Mouse (Mus musculus) liver, embryonic 11.5 days (tissue): Measurements from ENCODE around the gene Rhoj. TPM values are rescaled to one million over a fixed set of nuclear protein-coding genes. Genes with fewer than 3 reads are reported as not detected.

Source experiments
- ATAC-seq: fragments of 200-750 bp; cut with Nextera tagmentation; replicated peaks from 2 replicates; pipeline ENCODE4 v1.8.0; 2017; ENCODE audit warnings: moderate number of reproducible peaks, mild to moderate bottlenecking, moderate TSS enrichment, moderate library complexity; ENCODE audit not compliant: low FRiP score
- DNase-seq: peaks from one replicate; pipeline ENCODE4 v3.0.0-alpha.2; 2017; ENCODE audit warnings: low spot score
- H3K27ac ChIP-seq: fragments of 300-500 bp; sonication (generic); 2 replicates; pipeline ENCODE4 v1.5.1; 2014; ENCODE audit warnings: mild to moderate bottlenecking, low read depth, low read length, control low read depth
- H3K27me3 ChIP-seq: fragments of 300-500 bp; sonication (generic); replicated peaks from 2 replicates; pipeline ENCODE4 v1.6.1; 2014; ENCODE audit warnings: low read length, mixed read lengths; ENCODE audit not compliant: control insufficient read depth, insufficient read depth
- H3K36me3 ChIP-seq: fragments of 300-500 bp; sonication (generic); 2 replicates; pipeline ENCODE4 v1.6.1; 2014; ENCODE audit warnings: mild to moderate bottlenecking, low read length, moderate library complexity, mixed read lengths; ENCODE audit not compliant: control insufficient read depth, insufficient read depth
- H3K4me1 ChIP-seq: fragments of 300-500 bp; sonication (generic); replicated peaks from 2 replicates; pipeline ENCODE4 v1.6.1; 2014; ENCODE audit warnings: low read length, mixed read lengths; ENCODE audit not compliant: control insufficient read depth, insufficient read depth
- H3K4me2 ChIP-seq: fragments of 300-500 bp; sonication (generic); 2 replicates; pipeline ENCODE4 v1.6.1; 2014; ENCODE audit warnings: mild to moderate bottlenecking, control low read depth, moderate library complexity
- H3K4me3 ChIP-seq: fragments of 300-500 bp; sonication (generic); 2 replicates; pipeline ENCODE4 v1.5.1; 2014; ENCODE audit warnings: low read depth, low read length, control low read depth
- H3K9ac ChIP-seq: fragments of 300-500 bp; sonication (generic); 2 replicates; pipeline ENCODE4 v1.6.1; 2014; ENCODE audit warnings: low read depth, low read length, control low read depth
- H3K9me3 ChIP-seq: fragments of 300-500 bp; sonication (generic); 2 replicates; pipeline ENCODE4 v1.6.1; 2016; ENCODE audit warnings: low read length, inconsistent platforms, mixed read lengths; ENCODE audit not compliant: control insufficient read depth
- WGBS: fragments of 180-500 bp; shearing (Covaris S2); extraction: QIAGEN DNeasy Blood & Tissue Kit; methylation state at CpG from one replicate; pipeline ENCODE4 v1.1.7; 2014; 5-methylcytosine and 5-hydroxymethylcytosine counted together
- polyA plus RNA-seq: library from polyadenylated mRNA; unstranded; fragments of >200 nt; fragmentation: Nextera tagmentation; extraction: Ambion mirVana; gene quantifications from 2 replicates; pipeline ENCODE4 v1.2.1, GENCODE M21; 2014

The Rhoj gene
- 16.0 and 16.1 TPM in 2 replicates for polyA plus RNA-seq

GRCm38 (mm10) chr12:75307961-75308951 is at the start of gene Rhoj:
Rhoj (plus strand) TSS chr12:75308322.
- H3K27me3 ChIP-seq = peaks cover 6% of the 10 kb centered on the region; the same call in 1 of the 2 replicates
- H3K4me1 ChIP-seq = peaks cover 3% of the 10 kb centered on the region; the same call in 1 of the 2 replicates
- peak within 1 kb of the TSS; percentile 82 for H3K4me2 ChIP-seq
- under 1% methylated on average over 34 of the region's 34 CpGs for WGBS
- peak within 1 kb of the TSS; percentile 66 for H3K9ac ChIP-seq
- peak within 1 kb of the TSS; percentile 56 for H3K4me3 ChIP-seq
- peak within 1 kb of the TSS; percentile 74 for H3K27ac ChIP-seq
- no peaks in the 10 kb centered on the region for H3K36me3 ChIP-seq
- DNase-seq = peak; percentile 76
- no peaks in the 10 kb centered on the region for H3K9me3 ChIP-seq
- peak; percentile 69 for ATAC-seq

- 45% methylated on average over 4 of the region's 4 CpGs for WGBS
- Histone ChIP-seq H3K27me3 (no peaks in the 10 kb centered on the region), H3K4me2 (no peak overlapping the region), H3K4me3 (no peak overlapping the region), H3K4me1 (no peaks in the 10 kb centered on the region), H3K9me3 (no peaks in the 10 kb centered on the region), H3K9ac (no peak overlapping the region), H3K27ac (no peak overlapping the region), H3K36me3 (no peaks in the 10 kb centered on the region)
- ATAC-seq (no peak), DNase-seq (no peak)
These were observed 36.4 kb upstream of the Rhoj start for GRCm38 (mm10) chr12:75271726-75272125.

- Histone ChIP-seq H3K4me3 (no peak overlapping the region), H3K4me1 (no peaks in the 10 kb centered on the region), H3K4me2 (no peak overlapping the region), H3K9ac (no peak overlapping the region), H3K27ac (no peak overlapping the region), H3K27me3 (no peaks in the 10 kb centered on the region), H3K36me3 (no peaks in the 10 kb centered on the region), H3K9me3 (no peaks in the 10 kb centered on the region)
- 41% methylated on average over 2 of the region's 2 CpGs for WGBS
- ATAC-seq (no peak), DNase-seq (no peak)
These were observed 32.4 kb upstream of the Rhoj start for GRCm38 (mm10) chr12:75275730-75276129.

- no peak for ATAC-seq
- WGBS = 51% methylated on average over 2 of the region's 2 CpGs
- Histone ChIP-seq H3K4me1 (no peaks in the 10 kb centered on the region), H3K9me3 (no peaks in the 10 kb centered on the region), H3K4me2 (no peak overlapping the region), H3K4me3 (no peak overlapping the region), H3K27ac (no peak overlapping the region), H3K9ac (no peak overlapping the region), H3K27me3 (no peaks in the 10 kb centered on the region), H3K36me3 (no peaks in the 10 kb centered on the region)
- no peak for DNase-seq
These were observed 30.7 kb upstream of the Rhoj start for GRCm38 (mm10) chr12:75277425-75277824.

- no peaks in the 10 kb centered on the region for H3K36me3 ChIP-seq
- ATAC-seq (no peak; the same call in 1 of the 2 replicates), DNase-seq (no peak)
- no peaks in the 10 kb centered on the region for H3K27me3 ChIP-seq
- no peak overlapping the region for H3K9ac ChIP-seq
- no peak overlapping the region for H3K4me3 ChIP-seq
- H3K4me2 ChIP-seq = no peak overlapping the region
- H3K27ac ChIP-seq = no peak overlapping the region
- H3K4me1 ChIP-seq = no peaks in the 10 kb centered on the region
- WGBS = 63% methylated on average over 7 of the region's 7 CpGs
- no peaks in the 10 kb centered on the region for H3K9me3 ChIP-seq
These were observed 27.6 kb upstream of the Rhoj start for GRCm38 (mm10) chr12:75280502-75280901.

GRCm38 (mm10) chr12:75283226-75283625 is 24.9 kb upstream of the Rhoj start:
- Histone ChIP-seq H3K4me2 (no peak overlapping the region), H3K27ac (no peak overlapping the region), H3K9ac (no peak overlapping the region), H3K4me1 (no peaks in the 10 kb centered on the region), H3K27me3 (no peaks in the 10 kb centered on the region), H3K4me3 (no peak overlapping the region), H3K36me3 (no peaks in the 10 kb centered on the region), H3K9me3 (no peaks in the 10 kb centered on the region)
- ATAC-seq (no peak; the same call in 1 of the 2 replicates), DNase-seq (no peak)
- 24% methylated on average over 2 of the region's 2 CpGs for WGBS

GRCm38 (mm10) chr12:75286166-75286565 is 22.0 kb upstream of the Rhoj start:
- DNase-seq (no peak), ATAC-seq (no peak)
- no peaks in the 10 kb centered on the region for H3K36me3 ChIP-seq
- no peak overlapping the region for H3K9ac ChIP-seq
- H3K9me3 ChIP-seq = no peaks in the 10 kb centered on the region
- no peaks in the 10 kb centered on the region for H3K4me1 ChIP-seq
- no peak overlapping the region for H3K4me2 ChIP-seq
- no peak overlapping the region for H3K27ac ChIP-seq
- H3K4me3 ChIP-seq = no peak overlapping the region
- 77% methylated on average over 3 of the region's 3 CpGs for WGBS
- H3K27me3 ChIP-seq = no peaks in the 10 kb centered on the region

GRCm38 (mm10) chr12:75290524-75290923 is 17.6 kb upstream of the Rhoj start:
- Histone ChIP-seq H3K9ac (no peak overlapping the region), H3K27me3 (no peaks in the 10 kb centered on the region), H3K4me3 (no peak overlapping the region), H3K4me2 (no peak overlapping the region), H3K9me3 (no peaks in the 10 kb centered on the region), H3K36me3 (no peaks in the 10 kb centered on the region), H3K27ac (no peak overlapping the region), H3K4me1 (no peaks in the 10 kb centered on the region)
- WGBS = 64% methylated on average over 2 of the region's 2 CpGs
- ATAC-seq (no peak), DNase-seq (no peak)

- Histone ChIP-seq H3K9ac (no peak overlapping the region), H3K4me2 (no peak overlapping the region), H3K4me3 (no peak overlapping the region), H3K9me3 (no peaks in the 10 kb centered on the region), H3K36me3 (no peaks in the 10 kb centered on the region), H3K4me1 (no peaks in the 10 kb centered on the region), H3K27ac (no peak overlapping the region), H3K27me3 (no peaks in the 10 kb centered on the region)
- 86% methylated on average over 5 of the region's 5 CpGs for WGBS
- DNase-seq = no peak
- no peak for ATAC-seq
These were observed 16.6 kb upstream of the Rhoj start for GRCm38 (mm10) chr12:75291556-75291955.
